Comparison of ENCODE assay signal across 16 mouse cellular contexts in genomic region chr2:170228318-170228994, GRCm38 (mm10).
A peak's percentile ranks its signal among the peaks of the same experiment; 100 is the strongest.
DNase-seq lines count a peak whose midpoint lies in the region; ATAC-seq and TF ChIP-seq lines count a peak whose summit lies in the region.
"Had no signal": no experiment of that assay in that cellular context is flagged by ENCODE, and none has a peak within 500 bp of the region (broad histone marks: within the 10 kb centered on the region; RNA-seq: fewer than 3 reads in every experiment).

No protein-coding gene starts in this region.

- H3K79me2 ChIP-seq in MEL (ENCODE audit: control insufficient read depth, insufficient read depth, low read length, poor library complexity): no peaks in the 10 kb centered on the region

- 95% methylated on average over 10 of the region's 10 CpGs for WGBS in forebrain, embryonic 13.5 days

- H3K27me3 ChIP-seq in MEL (ENCODE audit: control insufficient read depth in 1 of 2, insufficient read depth in 2 of 2, low read length in 2 of 2): no peaks in the 10 kb centered on the region; a peak in 1 of 4 replicates
- no peaks in the 10 kb centered on the region for H3K27me3 ChIP-seq in forebrain, embryonic 13.5 days
- H3K27me3 ChIP-seq: embryonic facial prominence, embryonic 15.5 days; kidney, embryonic 15.5 days; limb, embryonic 12.5 days; lung, embryonic 15.5 days; midbrain, embryonic 13.5 days had no signal

- H3K36me3 ChIP-seq in MEL (ENCODE audit: control insufficient read depth in 1 of 2, insufficient read depth in 2 of 2, low read length in 2 of 2): peaks cover 0 to 6% of the 10 kb centered on the region in 2 experiments; a peak in 2 of 4 replicates
- H3K36me3 ChIP-seq in forebrain, embryonic 13.5 days (ENCODE audit: poor library complexity, severe bottlenecking): no peaks in the 10 kb centered on the region
- H3K36me3 ChIP-seq: embryonic facial prominence, embryonic 15.5 days; kidney, embryonic 15.5 days; limb, embryonic 12.5 days; lung, embryonic 15.5 days; midbrain, embryonic 13.5 days had no signal

- TF ChIP-seq RAD21 in MEL (IDR thresholded peaks at IDR 0.05; ENCODE audit: low read depth, low read length): peak; percentile 68

- peaks cover 2 to 13% of the 10 kb centered on the region in 2 experiments; a peak in 2 of 4 replicates for H3K4me1 ChIP-seq in MEL (ENCODE audit: control insufficient read depth in 1 of 2, insufficient read depth in 2 of 2, low read length in 2 of 2)
- H3K4me1 ChIP-seq in forebrain, embryonic 13.5 days: no peaks in the 10 kb centered on the region
- H3K4me1 ChIP-seq: embryonic facial prominence, embryonic 15.5 days had no signal

- H3K9me3 ChIP-seq in MEL (replicated peaks; ENCODE audit: insufficient read depth, low read length): no peaks in the 10 kb centered on the region
- H3K9me3 ChIP-seq in forebrain, embryonic 13.5 days (replicated peaks): no peaks in the 10 kb centered on the region
- H3K9me3 ChIP-seq: embryonic facial prominence, embryonic 15.5 days; kidney, embryonic 15.5 days; limb, embryonic 12.5 days; lung, embryonic 15.5 days; midbrain, embryonic 13.5 days had no signal

- H3K4me3 ChIP-seq in layer of hippocampus, adult 2 months: no peak overlapping the region
- H3K4me3 ChIP-seq in MEL (ENCODE audit: control insufficient read depth in 1 of 2, insufficient read depth in 1 of 2, low read depth in 2 of 2, low read length in 2 of 2): no peak overlapping the region
- no peak overlapping the region for H3K4me3 ChIP-seq in forebrain, embryonic 13.5 days
- H3K4me3 ChIP-seq: embryonic facial prominence, embryonic 15.5 days; kidney, embryonic 15.5 days; limb, embryonic 12.5 days; lung, embryonic 15.5 days; midbrain, embryonic 13.5 days had no signal

- no peak overlapping the region for H3K4me2 ChIP-seq in forebrain, embryonic 13.5 days
- H3K4me2 ChIP-seq: embryonic facial prominence, embryonic 15.5 days; kidney, embryonic 15.5 days; limb, embryonic 12.5 days; lung, embryonic 15.5 days; midbrain, embryonic 13.5 days had no signal

- no peak for TF ChIP-seq EP300 in MEL (IDR thresholded peaks at IDR 0.05; ENCODE audit: low read depth in 1 of 2, low read length in 2 of 2)

- 0 out of 2 replicates have a peak, but pooled peaks have one; percentile 19 for TF ChIP-seq CTCF in layer of hippocampus, adult 2 months (conservative IDR thresholded peaks at IDR 0.05)
- TF ChIP-seq CTCF in MEL (IDR thresholded peaks at IDR 0.05 in 2 of 3, conservative IDR thresholded peaks at IDR 0.05 in 1 of 3; ENCODE audit: control insufficient read depth in 1 of 3, insufficient read depth in 1 of 3, low read depth in 2 of 3, low read length in 3 of 3, poor library complexity in 1 of 3, severe bottlenecking in 1 of 3): peak; percentile 34 to 51 (median 41); a peak in 5 of 6 replicates

- no peak overlapping the region for H3K9ac ChIP-seq in MEL (ENCODE audit: control insufficient read depth, low read depth, low read length, poor library complexity, severe bottlenecking)
- no peak overlapping the region for H3K9ac ChIP-seq in forebrain, embryonic 13.5 days
- H3K9ac ChIP-seq: embryonic facial prominence, embryonic 15.5 days; kidney, embryonic 15.5 days; limb, embryonic 12.5 days; lung, embryonic 15.5 days; midbrain, embryonic 13.5 days had no signal

- TF ChIP-seq POLR2A in MEL (IDR thresholded peaks at IDR 0.05; ENCODE audit: control insufficient read depth in 1 of 2, insufficient read depth in 1 of 2, low read depth in 1 of 2, low read length in 2 of 2, poor library complexity in 1 of 2): no peak

- ATAC-seq in megakaryocyte, adult 5-6 weeks (ENCODE audit: poor library complexity, severe bottlenecking): peak; percentile 44; the same call in 1 of the 2 replicates
- no peak for ATAC-seq in forebrain, embryonic 13.5 days
- ATAC-seq: hindbrain, embryonic 16.5 days; midbrain, embryonic 13.5 days had no signal

- DNase-seq in layer of hippocampus, adult 2 months (ENCODE audit: low spot score in 2 of 2): no peak
- DNase-seq in layer of hippocampus, adult 9-10 months (ENCODE audit: low spot score): no peak
- DNase-seq in CD4-positive, CD25-positive, alpha-beta regulatory T cell, adult 2 months (ENCODE audit: low read depth, low spot score): peak; percentile 35
- DNase-seq in MEL (ENCODE audit: low read depth, low spot score): peak; percentile 56
- no peak for DNase-seq in spleen, postnatal 10 days (ENCODE audit: low spot score in 2 of 2)
- DNase-seq: adrenal gland, postnatal 10 days; cerebellum, adult 9-10 months; thymus, postnatal 4 days had no signal

- H3K27ac ChIP-seq in layer of hippocampus, adult 2 months: no peak overlapping the region
- H3K27ac ChIP-seq in MEL (ENCODE audit: control insufficient read depth, low read depth, low read length): no peak overlapping the region
- H3K27ac ChIP-seq in forebrain, embryonic 13.5 days: no peak overlapping the region
- H3K27ac ChIP-seq: embryonic facial prominence, embryonic 15.5 days; kidney, embryonic 15.5 days; limb, embryonic 12.5 days; lung, embryonic 15.5 days; midbrain, embryonic 13.5 days had no signal

TF ChIP-seq in MEL, 35 proteins besides CTCF, POLR2A, EP300 and RAD21:
- peak; percentile 79 for TF ChIP-seq ZC3H11A (IDR thresholded peaks at IDR 0.05; ENCODE audit: low read depth, low read length)
- no peak for TF ChIP-seq MXI1 (IDR thresholded peaks at IDR 0.05; ENCODE audit: low read depth, low read length)
- TF ChIP-seq SMC3 (IDR thresholded peaks at IDR 0.05; ENCODE audit: low read depth, low read length): peak; percentile 59

Comparison
In these comparisons a context has a peak if more than half of its experiments do, and no peak if none do; other contexts are left out.
1. DNase-seq: peak in CD4-positive, CD25-positive, alpha-beta regulatory T cell, adult 2 months (single experiment) and MEL (single experiment); none in layer of hippocampus, adult 2 months (0 of 2), layer of hippocampus, adult 9-10 months (single experiment) and spleen, postnatal 10 days (0 of 2).